Mouse (Mus musculus): Measurements from ENCODE around the gene Cars. TPM values are rescaled to one million over a fixed set of nuclear protein-coding genes. Genes with fewer than 3 reads are reported as not detected.

Gene Cars
- polyA plus RNA-seq, 1 experiment from 2014 or later = 24.3 TPM

DNA sequence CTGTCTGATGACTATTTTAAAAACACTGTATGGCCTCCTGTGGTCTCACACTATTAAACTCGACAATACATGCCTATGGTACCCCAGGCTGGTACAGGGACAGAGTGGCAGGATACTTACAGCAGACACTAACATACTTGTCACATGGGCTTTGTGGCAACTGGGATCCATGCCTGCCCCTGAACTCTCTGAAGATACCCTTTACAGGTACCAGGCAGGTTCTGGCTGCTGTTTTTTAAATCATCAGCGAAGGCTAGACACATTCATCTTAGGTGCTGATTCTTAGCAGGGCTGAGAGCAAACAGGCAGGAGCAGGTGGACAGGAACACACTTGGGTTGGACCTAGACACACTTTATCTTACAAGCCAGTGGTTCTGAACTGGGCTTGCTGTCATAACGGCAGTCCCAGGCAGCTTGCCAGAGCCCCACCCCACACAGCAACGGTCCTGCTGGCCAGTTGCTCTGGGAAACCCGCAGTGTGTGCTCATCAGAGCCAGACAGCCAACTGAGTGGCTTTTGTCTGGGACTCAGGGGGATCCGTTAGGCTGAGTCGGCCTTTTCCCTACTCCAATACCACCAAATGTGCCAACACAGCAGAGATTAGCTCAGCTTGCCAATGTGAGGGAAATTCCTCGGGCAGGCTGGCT is 42.8 kb downstream of the Cars start:
- Histone ChIP-seq H3K27me3 (ENCODE audit: control insufficient read depth, insufficient read depth, low read length) (no peaks in the 10 kb centered on the region), H3K36me3 (ENCODE audit: control insufficient read depth, insufficient read depth, low read length) (peaks cover 72% of the 10 kb centered on the region), H3K4me3 (ENCODE audit: control insufficient read depth in 1 of 2, insufficient read depth in 1 of 2, low read depth in 1 of 2, low read length in 2 of 2) (no peak overlapping the region), H3K4me1 (ENCODE audit: control insufficient read depth in 2 of 2, insufficient read depth in 2 of 2, low read length in 2 of 2) (no peaks in the 10 kb centered on the region), H3K27ac (replicated peaks in 1 of 2; ENCODE audit: control insufficient read depth in 1 of 2, insufficient read depth in 1 of 2, low read depth in 2 of 2, low read length in 2 of 2) (no peak overlapping the region), H3K9ac (ENCODE audit: low read length) (no peak overlapping the region; the same call in 1 of the 2 replicates), H3K4me2 (ENCODE audit: low read length) (no peak overlapping the region), H3K9me3 (ENCODE audit: control insufficient read depth, low read length) (no peaks in the 10 kb centered on the region)
- ATAC-seq (ENCODE audit: insufficient number of reproducible peaks, insufficient read depth, low FRiP score, low read depth) = no peak
- 63% methylated on average over 8 of the region's 8 CpGs for WGBS

DNA sequence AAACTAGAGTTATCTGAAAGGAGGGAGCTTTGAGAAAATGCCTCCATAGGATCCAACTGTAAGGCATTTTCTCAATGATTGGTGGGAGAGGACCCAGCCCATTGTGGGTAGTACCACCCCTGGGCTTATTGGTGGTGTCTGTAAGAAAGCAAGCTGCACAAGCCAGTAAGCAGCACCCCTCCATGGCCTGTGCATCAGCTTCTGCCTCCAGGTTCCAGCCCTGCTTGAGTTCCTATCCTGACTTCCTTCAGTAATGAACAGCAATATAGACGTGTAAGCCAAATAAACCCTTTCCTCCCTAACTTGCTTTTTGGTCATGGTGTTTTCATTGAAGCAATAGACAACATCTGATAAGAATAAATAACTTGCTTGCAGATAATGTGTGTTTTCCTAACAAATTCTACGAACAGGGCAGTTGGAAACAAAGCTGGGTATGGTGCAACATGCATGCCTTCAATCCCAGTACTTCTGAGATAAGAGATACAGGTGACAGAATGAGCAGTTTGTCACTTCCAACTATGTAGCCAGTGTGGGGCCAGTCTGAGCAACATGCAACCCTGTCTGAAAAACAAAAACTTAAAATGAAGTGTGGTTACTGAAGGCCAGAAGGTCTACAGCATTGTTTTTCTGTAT is 50.2 kb downstream of the Cars start:
- H3K4me2 ChIP-seq (ENCODE audit: low read length) = peak overlapping the region; percentile 76
- H3K4me1 ChIP-seq (ENCODE audit: control insufficient read depth in 2 of 2, insufficient read depth in 2 of 2, low read length in 2 of 2) = peaks cover 2 to 15% of the 10 kb centered on the region in 2 experiments; a peak in 3 of 4 replicates
- peak overlapping the region; percentile 93 to 94 for H3K27ac ChIP-seq (replicated peaks in 1 of 2; ENCODE audit: control insufficient read depth in 1 of 2, insufficient read depth in 1 of 2, low read depth in 2 of 2, low read length in 2 of 2)
- ATAC-seq (ENCODE audit: insufficient number of reproducible peaks, insufficient read depth, low FRiP score, low read depth) = no peak
- peak overlapping the region; percentile 89 to 96 for H3K4me3 ChIP-seq (ENCODE audit: control insufficient read depth in 1 of 2, insufficient read depth in 1 of 2, low read depth in 1 of 2, low read length in 2 of 2)
- no peaks in the 10 kb centered on the region for H3K27me3 ChIP-seq (ENCODE audit: control insufficient read depth, insufficient read depth, low read length)
- H3K36me3 ChIP-seq (ENCODE audit: control insufficient read depth, insufficient read depth, low read length) = peaks cover 14% of the 10 kb centered on the region
- WGBS = 25% methylated on average over 2 of the region's 2 CpGs
- peak overlapping the region; percentile 74 for H3K9ac ChIP-seq (ENCODE audit: low read length)
- no peaks in the 10 kb centered on the region for H3K9me3 ChIP-seq (ENCODE audit: control insufficient read depth, low read length)

DNA sequence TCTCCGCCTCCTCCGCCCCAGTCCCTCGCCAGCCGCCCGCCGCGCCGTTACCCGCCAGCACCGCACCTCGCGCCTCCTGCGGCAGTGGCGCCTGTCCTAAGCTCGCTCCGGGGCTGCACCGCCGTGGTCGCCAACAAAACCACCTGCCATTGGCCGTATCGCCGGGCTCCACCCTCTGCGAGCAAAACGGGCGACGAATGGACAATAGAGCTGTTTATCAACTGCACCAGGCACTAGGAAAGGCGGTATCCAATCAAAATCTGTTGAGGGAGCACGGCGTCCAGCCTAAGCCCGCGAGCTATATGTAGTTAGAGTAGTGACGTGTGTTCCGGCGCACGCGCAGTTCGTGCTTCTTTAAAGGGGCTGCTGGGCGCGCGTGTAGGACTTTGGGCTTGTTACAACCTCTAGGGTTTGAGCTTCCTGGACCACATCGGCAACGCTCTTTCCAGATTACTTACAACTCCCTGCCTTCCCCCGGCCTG is 50.9 kb downstream of the Cars start, which contains the start of gene Nap1l4:
TSS of gene Nap1l4 (minus strand) at position 131 of the 482 bp plus-strand sequence.
- peak within 1 kb of the TSS; percentile 76 for H3K4me2 ChIP-seq (ENCODE audit: low read length)
- peaks cover 13% of the 10 kb centered on the region; the same call in 1 of the 2 replicates for H3K36me3 ChIP-seq (ENCODE audit: control insufficient read depth, insufficient read depth, low read length)
- H3K27ac ChIP-seq (replicated peaks in 1 of 2; ENCODE audit: control insufficient read depth in 1 of 2, insufficient read depth in 1 of 2, low read depth in 2 of 2, low read length in 2 of 2) = peak within 1 kb of the TSS; percentile 93 to 94
- WGBS = under 1% methylated on average over 43 of the region's 43 CpGs
- ATAC-seq (ENCODE audit: insufficient number of reproducible peaks, insufficient read depth, low FRiP score, low read depth) = peak; percentile 97
- peaks cover 2 to 15% of the 10 kb centered on the region in 2 experiments; a peak in 3 of 4 replicates for H3K4me1 ChIP-seq (ENCODE audit: control insufficient read depth in 2 of 2, insufficient read depth in 2 of 2, low read length in 2 of 2)
- peak within 1 kb of the TSS; percentile 95 for H3K9ac ChIP-seq (ENCODE audit: low read length)
- H3K4me3 ChIP-seq (ENCODE audit: control insufficient read depth in 1 of 2, insufficient read depth in 1 of 2, low read depth in 1 of 2, low read length in 2 of 2) = peak within 1 kb of the TSS; percentile 89 to 96
- H3K9me3 ChIP-seq (ENCODE audit: control insufficient read depth, low read length) = no peaks in the 10 kb centered on the region
- H3K27me3 ChIP-seq (ENCODE audit: control insufficient read depth, insufficient read depth, low read length) = no peaks in the 10 kb centered on the region

DNA sequence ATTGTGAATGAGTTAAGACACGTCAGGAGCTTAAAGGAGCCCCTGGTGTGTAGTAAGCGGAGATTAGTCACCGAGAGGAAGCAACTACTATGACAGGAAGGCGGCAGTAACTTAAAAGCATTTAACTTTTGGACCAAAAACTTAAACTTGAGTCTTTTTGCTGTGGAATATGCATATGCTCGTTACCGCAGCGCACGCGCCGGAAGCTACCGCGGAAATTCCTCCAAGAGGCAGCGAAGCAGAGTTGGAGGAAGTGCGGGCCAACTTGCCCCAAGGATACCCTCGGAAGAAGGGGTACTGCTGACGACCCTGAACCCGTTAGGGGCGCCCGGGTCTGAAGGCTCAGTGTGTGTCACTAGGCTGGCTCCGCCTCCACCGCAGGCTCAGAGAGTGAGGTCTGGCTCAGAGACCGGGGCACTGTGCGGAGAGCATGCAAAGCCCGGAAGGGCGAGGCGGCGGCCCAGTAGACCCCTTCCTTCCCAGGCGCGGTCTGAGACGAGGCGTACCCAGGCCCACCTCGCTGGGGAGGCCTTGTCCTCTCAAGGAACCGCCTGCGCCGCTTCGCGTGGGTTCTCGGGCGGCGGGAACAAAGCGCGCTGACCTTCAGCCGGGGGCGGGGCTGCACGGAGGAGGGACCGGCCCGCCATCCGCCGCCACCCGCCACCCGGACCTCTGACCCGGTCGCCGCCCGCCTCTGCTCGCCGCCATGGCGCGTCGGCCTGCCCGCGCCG is 51.5 kb downstream of the Cars start:
- Histone ChIP-seq H3K4me1 (ENCODE audit: control insufficient read depth in 2 of 2, insufficient read depth in 2 of 2, low read length in 2 of 2) (peaks cover 2 to 19% of the 10 kb centered on the region in 2 experiments; a peak in 3 of 4 replicates), H3K27ac (replicated peaks in 1 of 2; ENCODE audit: control insufficient read depth in 1 of 2, insufficient read depth in 1 of 2, low read depth in 2 of 2, low read length in 2 of 2) (peak overlapping the region; percentile 83 to 93), H3K36me3 (ENCODE audit: control insufficient read depth, insufficient read depth, low read length) (peaks cover 13% of the 10 kb centered on the region; the same call in 1 of the 2 replicates), H3K9ac (ENCODE audit: low read length) (peak overlapping the region; percentile 95), H3K9me3 (ENCODE audit: control insufficient read depth, low read length) (no peaks in the 10 kb centered on the region), H3K4me3 (ENCODE audit: control insufficient read depth in 1 of 2, insufficient read depth in 1 of 2, low read depth in 1 of 2, low read length in 2 of 2) (peak overlapping the region; percentile 89 to 96), H3K27me3 (ENCODE audit: control insufficient read depth, insufficient read depth, low read length) (no peaks in the 10 kb centered on the region), H3K4me2 (ENCODE audit: low read length) (peak overlapping the region; percentile 64)
- under 1% methylated on average over 52 of the region's 63 CpGs for WGBS
- ATAC-seq (ENCODE audit: insufficient number of reproducible peaks, insufficient read depth, low FRiP score, low read depth) = peak; percentile 76

DNA sequence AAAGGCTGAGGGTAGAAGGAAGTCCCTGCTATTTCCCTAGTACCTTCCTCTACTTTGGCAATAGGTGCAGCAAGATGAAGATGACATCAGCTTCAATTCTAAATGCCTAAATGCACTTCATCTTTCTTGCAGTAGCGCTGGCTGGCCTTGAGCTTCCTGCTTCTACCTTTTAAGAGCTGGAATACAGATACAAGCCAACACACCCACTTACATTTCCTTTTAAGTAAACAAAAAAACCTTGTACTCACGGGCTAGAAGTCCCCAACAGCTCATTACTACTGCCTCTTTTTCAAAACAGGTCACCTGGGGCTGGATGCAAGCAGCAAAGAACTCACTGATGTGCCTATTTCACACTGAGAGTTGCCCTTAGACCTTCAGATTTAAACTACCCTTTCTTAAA is 53.3 kb downstream of the Cars start:
- H3K9me3 ChIP-seq (ENCODE audit: control insufficient read depth, low read length) = no peaks in the 10 kb centered on the region
- H3K27ac ChIP-seq (replicated peaks in 1 of 2; ENCODE audit: control insufficient read depth in 1 of 2, insufficient read depth in 1 of 2, low read depth in 2 of 2, low read length in 2 of 2) = no peak overlapping the region
- peaks cover 2 to 27% of the 10 kb centered on the region in 2 experiments; a peak in 3 of 4 replicates for H3K4me1 ChIP-seq (ENCODE audit: control insufficient read depth in 2 of 2, insufficient read depth in 2 of 2, low read length in 2 of 2)
- no peak overlapping the region for H3K9ac ChIP-seq (ENCODE audit: low read length)
- peaks cover 13% of the 10 kb centered on the region; the same call in 1 of the 2 replicates for H3K36me3 ChIP-seq (ENCODE audit: control insufficient read depth, insufficient read depth, low read length)
- H3K4me2 ChIP-seq (ENCODE audit: low read length) = peak overlapping the region; percentile 64; the same call in 1 of the 2 replicates
- no peaks in the 10 kb centered on the region for H3K27me3 ChIP-seq (ENCODE audit: control insufficient read depth, insufficient read depth, low read length)
- WGBS = 58% methylated on average over 2 of the region's 2 CpGs
- no peak overlapping the region for H3K4me3 ChIP-seq (ENCODE audit: control insufficient read depth in 1 of 2, insufficient read depth in 1 of 2, low read depth in 1 of 2, low read length in 2 of 2)
- ATAC-seq (ENCODE audit: insufficient number of reproducible peaks, insufficient read depth, low FRiP score, low read depth) = no peak

DNA sequence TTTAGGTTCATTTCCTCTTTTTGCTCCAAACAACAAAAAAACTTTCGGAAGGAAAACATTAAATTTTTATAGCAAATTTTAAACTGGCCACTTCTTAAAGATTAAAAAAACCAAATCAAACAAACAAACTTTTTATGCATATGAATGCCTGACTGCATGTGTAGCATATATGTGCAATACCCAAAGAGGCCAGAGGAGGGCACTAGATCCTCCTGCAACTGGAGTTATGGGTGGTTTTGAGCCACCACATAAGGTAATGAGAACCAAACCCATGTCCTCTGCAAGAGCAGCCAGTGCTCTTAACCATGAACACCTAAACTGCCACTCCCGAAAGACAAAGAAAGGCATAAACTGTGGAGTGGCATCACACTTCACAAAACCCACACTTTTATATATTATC is 55.5 kb downstream of the Cars start:
- H3K36me3 ChIP-seq (ENCODE audit: control insufficient read depth, insufficient read depth, low read length) = peaks cover 28% of the 10 kb centered on the region
- H3K4me1 ChIP-seq (ENCODE audit: control insufficient read depth in 2 of 2, insufficient read depth in 2 of 2, low read length in 2 of 2) = peaks cover 0 to 37% of the 10 kb centered on the region in 2 experiments; a peak in 2 of 4 replicates
- WGBS = 99% methylated on average over 2 of the region's 2 CpGs
- no peak overlapping the region for H3K4me3 ChIP-seq (ENCODE audit: control insufficient read depth in 1 of 2, insufficient read depth in 1 of 2, low read depth in 1 of 2, low read length in 2 of 2)
- no peaks in the 10 kb centered on the region for H3K9me3 ChIP-seq (ENCODE audit: control insufficient read depth, low read length)
- H3K27ac ChIP-seq (replicated peaks in 1 of 2; ENCODE audit: control insufficient read depth in 1 of 2, insufficient read depth in 1 of 2, low read depth in 2 of 2, low read length in 2 of 2) = no peak overlapping the region
- H3K9ac ChIP-seq (ENCODE audit: low read length) = no peak overlapping the region
- no peak overlapping the region for H3K4me2 ChIP-seq (ENCODE audit: low read length)
- H3K27me3 ChIP-seq (ENCODE audit: control insufficient read depth, insufficient read depth, low read length) = no peaks in the 10 kb centered on the region
- ATAC-seq (ENCODE audit: insufficient number of reproducible peaks, insufficient read depth, low FRiP score, low read depth) = no peak

DNA sequence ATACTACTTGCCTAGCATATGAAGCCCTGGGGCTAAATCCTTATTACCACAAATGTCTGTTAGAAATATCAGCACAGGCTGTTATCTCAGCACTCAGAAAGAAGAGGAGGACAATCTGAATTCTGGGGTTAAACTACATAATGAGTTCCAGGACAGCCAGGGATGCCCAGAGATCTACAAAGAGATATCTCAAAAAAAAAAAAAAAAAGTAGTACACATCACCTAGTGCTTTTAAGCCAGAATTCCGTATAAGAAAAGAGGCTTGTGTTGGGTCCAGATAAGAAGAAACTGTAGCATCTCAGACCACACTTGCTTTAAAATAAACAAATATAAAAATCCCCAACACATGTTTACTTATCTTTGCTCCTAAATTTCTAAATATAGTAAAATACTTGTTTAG is 61.2 kb downstream of the Cars start:
- Histone ChIP-seq H3K4me3 (ENCODE audit: control insufficient read depth in 1 of 2, insufficient read depth in 1 of 2, low read depth in 1 of 2, low read length in 2 of 2) (no peak overlapping the region), H3K27me3 (ENCODE audit: control insufficient read depth, insufficient read depth, low read length) (no peaks in the 10 kb centered on the region), H3K9me3 (ENCODE audit: control insufficient read depth, low read length) (no peaks in the 10 kb centered on the region), H3K27ac (replicated peaks in 1 of 2; ENCODE audit: control insufficient read depth in 1 of 2, insufficient read depth in 1 of 2, low read depth in 2 of 2, low read length in 2 of 2) (no peak overlapping the region), H3K9ac (ENCODE audit: low read length) (no peak overlapping the region), H3K4me2 (ENCODE audit: low read length) (no peak overlapping the region), H3K4me1 (ENCODE audit: control insufficient read depth in 2 of 2, insufficient read depth in 2 of 2, low read length in 2 of 2) (peaks cover 0 to 20% of the 10 kb centered on the region in 2 experiments; a peak in 2 of 4 replicates), H3K36me3 (ENCODE audit: control insufficient read depth, insufficient read depth, low read length) (peaks cover 72% of the 10 kb centered on the region)
- ATAC-seq (ENCODE audit: insufficient number of reproducible peaks, insufficient read depth, low FRiP score, low read depth) = no peak
- WGBS = 65% methylated on average over 1 of the region's 1 CpGs
